Mouse (Mus musculus): ENCODE measurements around the gene Tatdn2. TPM values are rescaled to one million over a fixed set of nuclear protein-coding genes. Genes with fewer than 3 reads are reported as not detected.
"Not testable (repeated sequence)": the region's sequence is repeated elsewhere in the genome, so short reads cannot be mapped to it uniquely, and the experiment has no call there.

Gene Tatdn2
- polyA plus RNA-seq, 1 experiment from 2014 or later = 0.64 TPM

DNA sequence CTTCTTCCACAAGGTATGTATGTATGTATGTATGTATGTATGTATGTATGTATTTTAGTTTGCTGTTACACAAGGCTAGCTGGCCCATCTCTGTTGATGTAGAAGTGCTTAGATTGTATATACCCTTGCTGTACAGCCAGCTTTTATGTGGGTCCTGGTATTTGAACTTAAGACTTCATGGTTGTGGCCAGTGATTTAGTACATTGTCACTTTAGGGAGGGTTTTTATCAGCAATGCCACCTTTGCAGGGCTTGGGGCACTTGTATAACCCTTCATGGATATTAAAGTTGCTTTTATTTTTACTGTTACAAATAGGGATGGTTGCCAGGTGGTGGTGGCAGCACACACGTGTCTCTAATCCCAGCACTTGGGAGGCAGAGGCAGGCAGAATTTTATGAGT is 1.6 kb upstream of the Tatdn2 start:
- H3K4me3 ChIP-seq = no peak overlapping the region

DNA sequence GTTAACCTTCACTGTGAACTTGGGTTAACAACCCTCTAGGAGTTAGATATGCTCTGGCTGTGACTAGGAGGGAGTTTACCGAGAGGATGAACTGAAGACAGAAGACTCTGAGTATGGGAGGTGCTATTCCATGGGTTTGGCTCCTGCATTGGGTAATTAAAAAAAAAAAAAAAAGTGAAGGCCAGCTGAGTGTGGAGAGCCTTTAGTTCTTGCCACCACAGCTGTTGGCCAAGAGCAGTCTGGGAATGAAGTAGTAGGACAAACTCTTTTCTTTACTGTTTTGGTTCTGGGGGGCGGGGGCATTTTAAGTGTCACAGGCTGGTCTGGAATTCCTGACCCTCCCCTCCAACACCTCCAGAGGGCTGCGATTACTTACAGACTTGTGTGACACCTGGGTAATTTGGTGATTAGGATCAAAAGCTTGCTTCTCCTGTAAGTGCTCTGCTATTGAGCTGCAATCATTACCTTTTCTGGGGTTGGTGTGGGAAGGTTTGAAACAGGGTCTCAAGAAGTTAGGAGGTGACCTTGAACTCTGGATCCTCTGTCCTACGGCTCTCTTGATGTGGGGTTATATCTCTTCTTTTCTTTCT is 989 bp upstream of the Tatdn2 start:
- H3K27me3 ChIP-seq = 0 out of 2 replicates have a peak, but pooled peaks cover 10% of the 10 kb centered on the region
- H3K27ac ChIP-seq (replicated peaks) = no peak overlapping the region
- 0 out of 2 replicates have a peak overlapping the region, but pooled peaks have one; percentile 43 for H3K9ac ChIP-seq (replicated peaks)

More for the DNA sequence above, 1.6 kb upstream of the Tatdn2 start:
- H3K36me3 ChIP-seq = 0 out of 2 replicates have a peak, but pooled peaks cover 5% of the 10 kb centered on the region
- H3K27ac ChIP-seq (replicated peaks) = no peak overlapping the region
- H3K9ac ChIP-seq (replicated peaks) = no peak overlapping the region
- 66% methylated on average over 1 of the region's 1 CpGs for WGBS
- H3K27me3 ChIP-seq = 0 out of 2 replicates have a peak, but pooled peaks cover 10% of the 10 kb centered on the region
- no peak overlapping the region for H3K4me2 ChIP-seq (replicated peaks)
- ATAC-seq (ENCODE audit: low FRiP score, low read depth) = no peak
- H3K4me1 ChIP-seq = peaks cover 30% of the 10 kb centered on the region
- H3K9me3 ChIP-seq = no peaks in the 10 kb centered on the region

GRCm38 (mm10) chr6:113697222-113698205 is 664 bp downstream of the Tatdn2 start:
- WGBS = under 1% methylated on average over 88 of the region's 113 CpGs
- H3K4me1 ChIP-seq = peaks cover 22% of the 10 kb centered on the region
- peak; percentile 79; the same call in 1 of the 2 replicates for ATAC-seq (ENCODE audit: low FRiP score, low read depth)

More for the DNA sequence above, 989 bp upstream of the Tatdn2 start:
- WGBS = 83% methylated on average over 4 of the region's 4 CpGs
- peak overlapping the region; percentile 89; the same call in 1 of the 2 replicates for H3K4me3 ChIP-seq
- H3K9me3 ChIP-seq = no peaks in the 10 kb centered on the region
- peak overlapping the region; percentile 91 for H3K4me2 ChIP-seq (replicated peaks)
- ATAC-seq (ENCODE audit: low FRiP score, low read depth) = no peak
- H3K36me3 ChIP-seq = 0 out of 2 replicates have a peak, but pooled peaks cover 5% of the 10 kb centered on the region
- H3K4me1 ChIP-seq = peaks cover 23% of the 10 kb centered on the region

DNA sequence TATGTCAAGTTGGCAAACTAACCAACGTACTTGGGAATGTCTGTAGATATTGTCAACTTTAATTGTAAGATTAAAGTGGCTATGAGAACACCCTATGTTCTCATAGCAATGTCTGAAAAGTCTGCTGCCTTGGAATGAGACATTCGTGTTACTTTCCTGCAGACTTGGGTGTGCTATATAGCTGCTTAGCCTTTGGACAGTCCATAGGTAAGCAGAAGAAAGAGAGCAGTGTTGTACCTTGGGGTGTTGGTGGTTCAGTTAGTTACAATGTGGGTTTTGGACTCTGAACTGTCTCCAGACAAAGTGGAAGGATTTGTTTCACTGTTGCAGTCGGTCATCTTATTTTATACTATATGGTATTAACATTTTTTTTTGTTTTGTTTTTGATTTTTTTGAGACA is 15.9 kb downstream of the Tatdn2 start:
- no peak overlapping the region for H3K4me2 ChIP-seq (replicated peaks)
- no peaks in the 10 kb centered on the region for H3K27me3 ChIP-seq
- no peak overlapping the region for H3K9ac ChIP-seq (replicated peaks)
- no peak for ATAC-seq (ENCODE audit: low FRiP score, low read depth)
- H3K4me3 ChIP-seq = no peak overlapping the region
- no peaks in the 10 kb centered on the region for H3K4me1 ChIP-seq
- H3K36me3 ChIP-seq = peaks cover 92% of the 10 kb centered on the region
- no peaks in the 10 kb centered on the region for H3K9me3 ChIP-seq
- H3K27ac ChIP-seq (replicated peaks) = no peak overlapping the region
- 92% methylated on average over 3 of the region's 3 CpGs for WGBS

More at GRCm38 (mm10) chr6:113697222-113698205, 664 bp downstream of the Tatdn2 start:
- peak overlapping the region; percentile 88 for H3K27ac ChIP-seq (replicated peaks)
- H3K4me2 ChIP-seq (replicated peaks) = peak overlapping the region; percentile 91
- peaks cover 22% of the 10 kb centered on the region for H3K36me3 ChIP-seq
- H3K27me3 ChIP-seq = 0 out of 2 replicates have a peak, but pooled peaks cover 10% of the 10 kb centered on the region
- H3K4me3 ChIP-seq = peak overlapping the region; percentile 89
- peak overlapping the region; percentile 83 for H3K9ac ChIP-seq (replicated peaks)
- H3K9me3 ChIP-seq = no peaks in the 10 kb centered on the region

DNA sequence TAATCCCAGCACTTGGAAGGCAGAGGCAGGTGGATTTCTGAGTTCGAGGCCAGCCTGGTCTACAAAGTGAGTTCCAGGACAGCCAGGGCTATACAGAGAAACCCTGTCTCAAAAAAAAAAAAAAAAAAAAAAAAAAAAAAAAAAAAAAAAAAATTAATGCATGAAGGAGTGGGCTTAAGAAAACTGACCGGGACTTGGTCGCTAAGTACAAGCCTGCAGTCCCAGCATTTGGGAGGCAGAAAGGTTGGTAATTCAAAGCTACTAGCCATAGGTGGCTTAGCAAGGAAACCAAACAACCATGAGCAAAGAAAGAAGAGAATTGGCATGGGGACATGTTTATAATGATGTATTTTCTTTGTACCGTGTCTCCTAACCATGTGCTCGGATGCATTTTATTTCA is 16.5 kb downstream of the Tatdn2 start:
- not testable (repeated sequence) for H3K9me3 ChIP-seq; H3K27me3 ChIP-seq; H3K4me1 ChIP-seq; ATAC-seq (ENCODE audit: low FRiP score, low read depth); H3K9ac ChIP-seq (replicated peaks); H3K4me3 ChIP-seq; H3K4me2 ChIP-seq (replicated peaks); H3K27ac ChIP-seq (replicated peaks)
- WGBS = 100% methylated on average over 5 of the region's 5 CpGs
- H3K36me3 ChIP-seq = peaks cover 90% of the 10 kb centered on the region

- ATAC-seq (ENCODE audit: low FRiP score, low read depth) = no peak
- no peak overlapping the region for H3K4me3 ChIP-seq
- no peaks in the 10 kb centered on the region for H3K4me1 ChIP-seq
- H3K36me3 ChIP-seq = peaks cover 90% of the 10 kb centered on the region
- no peak overlapping the region for H3K4me2 ChIP-seq (replicated peaks)
- no peak overlapping the region for H3K9ac ChIP-seq (replicated peaks)
- WGBS = 94% methylated on average over 2 of the region's 2 CpGs
- H3K27ac ChIP-seq (replicated peaks) = no peak overlapping the region
- no peaks in the 10 kb centered on the region for H3K9me3 ChIP-seq
- no peaks in the 10 kb centered on the region for H3K27me3 ChIP-seq
Observed at GRCm38 (mm10) chr6:113714276-113714675, 17.4 kb downstream of the Tatdn2 start.

- ATAC-seq (ENCODE audit: low FRiP score, low read depth) = no peak
- Histone ChIP-seq H3K36me3 (peaks cover 89% of the 10 kb centered on the region), H3K27me3 (no peaks in the 10 kb centered on the region), H3K4me1 (no peaks in the 10 kb centered on the region), H3K4me3 (no peak overlapping the region), H3K4me2 (replicated peaks) (no peak overlapping the region), H3K27ac (replicated peaks) (no peak overlapping the region), H3K9ac (replicated peaks) (no peak overlapping the region), H3K9me3 (no peaks in the 10 kb centered on the region)
- 86% methylated on average over 1 of the region's 1 CpGs for WGBS
Observed at GRCm38 (mm10) chr6:113714797-113715196, 17.9 kb downstream of the Tatdn2 start.

DNA sequence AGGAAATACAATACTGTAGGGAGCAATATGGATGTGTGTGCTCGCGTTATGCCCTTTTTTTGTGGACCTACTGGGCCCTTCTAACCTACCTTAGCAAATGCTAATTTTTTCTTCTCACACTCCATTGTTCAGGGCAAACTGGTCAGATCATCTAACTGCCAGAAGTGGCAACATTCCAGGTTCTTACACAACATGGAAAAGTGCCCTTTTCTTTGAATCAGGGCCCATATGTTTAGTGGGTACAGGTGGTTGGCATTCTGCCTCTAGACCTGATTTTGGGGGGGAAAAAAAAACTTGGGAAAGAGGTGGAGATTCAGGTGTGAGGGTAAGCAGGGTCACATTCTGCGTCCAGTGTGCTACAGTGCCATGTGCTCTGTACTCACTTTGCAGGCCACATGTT is 20.7 kb downstream of the Tatdn2 start:
- Histone ChIP-seq H3K9ac (replicated peaks) (no peak overlapping the region), H3K4me1 (no peaks in the 10 kb centered on the region), H3K27ac (replicated peaks) (no peak overlapping the region), H3K36me3 (peaks cover 76% of the 10 kb centered on the region), H3K4me3 (no peak overlapping the region), H3K27me3 (no peaks in the 10 kb centered on the region), H3K4me2 (replicated peaks) (no peak overlapping the region), H3K9me3 (no peaks in the 10 kb centered on the region)
- 90% methylated on average over 3 of the region's 3 CpGs for WGBS
- no peak for ATAC-seq (ENCODE audit: low FRiP score, low read depth)

DNA sequence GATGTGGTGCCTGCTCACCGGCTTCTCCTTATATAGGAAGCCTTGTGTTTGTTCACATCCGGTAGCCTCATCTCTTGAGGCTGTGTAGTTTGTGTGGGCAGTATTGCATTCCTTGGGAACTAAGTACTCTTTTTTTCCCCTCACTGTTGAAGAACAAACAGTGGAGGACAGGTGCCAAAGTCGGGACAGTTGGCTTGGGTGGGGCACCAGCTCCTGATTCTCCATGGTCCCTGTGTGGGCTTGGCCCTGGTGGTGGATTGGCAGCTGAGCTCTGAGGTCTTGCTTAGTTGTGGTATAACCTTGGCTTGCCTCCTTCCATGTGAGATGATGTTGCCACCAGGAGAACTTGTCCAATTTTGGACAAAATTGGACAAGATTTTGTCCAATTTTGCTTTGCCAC is 23.0 kb downstream of the Tatdn2 start, which contains the start of gene Ghrl:
TSS of gene Ghrl (minus strand) at position 3 of the 400 bp plus-strand sequence.
- H3K9me3 ChIP-seq = no peaks in the 10 kb centered on the region
- WGBS = 92% methylated on average over 3 of the region's 3 CpGs
- H3K4me2 ChIP-seq (replicated peaks) = no peak within 1 kb of the TSS
- no peak within 1 kb of the TSS for H3K27ac ChIP-seq (replicated peaks)
- H3K9ac ChIP-seq (replicated peaks) = no peak within 1 kb of the TSS
- H3K4me3 ChIP-seq = no peak within 1 kb of the TSS
- no peaks in the 10 kb centered on the region for H3K4me1 ChIP-seq
- H3K36me3 ChIP-seq = peaks cover 62% of the 10 kb centered on the region
- no peaks in the 10 kb centered on the region for H3K27me3 ChIP-seq
- no peak for ATAC-seq (ENCODE audit: low FRiP score, low read depth)

- Histone ChIP-seq H3K9me3 (no peaks in the 10 kb centered on the region), H3K27ac (replicated peaks) (no peak overlapping the region), H3K4me1 (no peaks in the 10 kb centered on the region), H3K27me3 (no peaks in the 10 kb centered on the region), H3K4me2 (replicated peaks) (no peak overlapping the region), H3K9ac (replicated peaks) (no peak overlapping the region), H3K4me3 (no peak overlapping the region), H3K36me3 (peaks cover 63% of the 10 kb centered on the region)
- ATAC-seq (ENCODE audit: low FRiP score, low read depth) = no peak
- WGBS = 95% methylated on average over 4 of the region's 4 CpGs
Observed at GRCm38 (mm10) chr6:113721061-113721460, 24.2 kb downstream of the Tatdn2 start.

- WGBS = 90% methylated on average over 7 of the region's 7 CpGs
- peaks cover 90% of the 10 kb centered on the region for H3K36me3 ChIP-seq
- H3K4me2 ChIP-seq (replicated peaks) = no peak overlapping the region
- no peak overlapping the region for H3K9ac ChIP-seq (replicated peaks)
- H3K27ac ChIP-seq (replicated peaks) = no peak overlapping the region
- no peaks in the 10 kb centered on the region for H3K9me3 ChIP-seq
- H3K4me3 ChIP-seq = no peak overlapping the region
- H3K4me1 ChIP-seq = no peaks in the 10 kb centered on the region
- no peak for ATAC-seq (ENCODE audit: low FRiP score, low read depth)
- H3K27me3 ChIP-seq = no peaks in the 10 kb centered on the region
Observed at GRCm38 (mm10) chr6:113728181-113728580, 31.3 kb downstream of the Tatdn2 start.

GRCm38 (mm10) chr6:113731296-113731695 is 34.4 kb downstream of the Tatdn2 start:
- H3K9me3 ChIP-seq = no peaks in the 10 kb centered on the region
- H3K4me1 ChIP-seq = no peaks in the 10 kb centered on the region
- no peak overlapping the region for H3K4me3 ChIP-seq
- H3K27ac ChIP-seq (replicated peaks) = no peak overlapping the region
- WGBS = 94% methylated on average over 3 of the region's 3 CpGs
- H3K27me3 ChIP-seq = no peaks in the 10 kb centered on the region
- H3K9ac ChIP-seq (replicated peaks) = no peak overlapping the region
- H3K36me3 ChIP-seq = peaks cover 99% of the 10 kb centered on the region
- ATAC-seq (ENCODE audit: low FRiP score, low read depth) = no peak
- H3K4me2 ChIP-seq (replicated peaks) = no peak overlapping the region

Data from midbrain, embryonic 12.5 days (tissue).